Mouse (Mus musculus): ENCODE data around the gene Acmsd.
A peak's percentile ranks its signal among the peaks of the same experiment; 100 is the strongest.

- TF ChIP-seq CTCF (conservative IDR thresholded peaks at IDR 0.05; ENCODE audit: low read length) (peak; percentile 29), NANOG (IDR thresholded peaks at IDR 0.05; ENCODE audit: borderline replicate concordance, low read length) (no peak), POU5F1 (IDR thresholded peaks at IDR 0.05; ENCODE audit: borderline replicate concordance, low read length) (no peak)
These were observed 36.3 kb downstream of the Acmsd start for GRCm38 (mm10) chr1:127765468-127765867.

Measured in E14TG2a.4 (cell line).